Mouse (Mus musculus) liver, postnatal 0 days (tissue): ENCODE measurements at regions not wholly inside any gene's neighbourhood (a gene's known extent, or its start where the extent isn't known, plus 50 kb on each side); places are given as distances from the start of the nearest gene placed in this dataset.

Experiments
- CTCF ChIP-seq: sonication (generic); IDR thresholded peaks from 2 replicates; pipeline ENCODE4 v1.5.1; 2016; ENCODE audit warnings: antibody characterized with exemption, low read depth
- EP300 ChIP-seq: IDR thresholded peaks from 2 replicates; pipeline ENCODE4 v1.6.1; 2016; ENCODE audit warnings: antibody characterized with exemption, low read depth, mild to moderate bottlenecking

DNA sequence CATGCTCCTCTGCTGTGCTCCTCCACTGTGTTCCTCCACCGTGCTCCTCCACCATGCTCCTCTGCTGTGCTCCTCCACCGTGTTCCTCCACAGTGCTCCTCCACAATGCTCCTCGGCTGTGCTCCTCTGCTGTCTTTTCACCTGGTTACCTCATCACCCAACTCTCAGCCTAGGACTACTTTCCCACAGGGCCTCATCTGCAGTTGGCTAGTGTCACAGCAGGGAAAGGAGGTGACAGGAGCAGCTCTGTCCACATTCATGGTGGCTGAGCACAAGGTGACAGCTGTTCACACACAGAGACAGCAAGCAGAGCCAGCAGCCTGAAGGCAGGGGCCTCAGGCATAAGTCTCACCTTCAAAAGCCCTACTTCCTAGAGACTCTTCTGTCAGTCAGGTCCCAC is 59.3 kb upstream of the Neurl1b start:
- TF ChIP-seq CTCF (no peak), EP300 (no peak)
